ENCODE assay signal across 20 mouse cellular contexts in the genomic region with DNA sequence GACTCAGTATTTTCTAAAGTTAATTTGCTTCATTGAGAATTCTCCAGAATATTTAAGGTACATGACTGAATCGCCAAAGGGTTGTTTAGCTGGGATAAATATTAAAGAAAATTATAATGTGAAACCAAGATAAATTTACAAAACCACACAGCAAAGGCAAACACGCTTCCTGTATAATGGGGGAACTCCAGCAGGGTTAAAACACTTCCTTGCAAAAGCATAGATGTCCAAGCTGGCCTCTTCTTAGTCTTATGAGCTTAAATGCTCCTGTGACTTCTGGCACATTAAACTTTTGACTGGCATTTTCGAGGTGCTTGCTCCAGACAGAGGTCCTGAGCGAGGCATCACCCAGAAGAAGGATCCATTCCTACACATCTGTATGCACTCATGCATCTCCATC.
A peak's percentile ranks its signal among the peaks of the same experiment; 100 is the strongest.
DNase-seq lines count a peak whose midpoint lies in the region; ATAC-seq lines count a peak whose summit lies in the region.
"Had no signal": no experiment of that assay in that cellular context is flagged by ENCODE, and none has a peak within 500 bp of the region (broad histone marks: within the 10 kb centered on the region; RNA-seq: fewer than 3 reads in every experiment).

No protein-coding gene starts in this region.

- peak overlapping the region; percentile 35; the same call in 1 of the 2 replicates for H3K27ac ChIP-seq in forebrain, embryonic 10.5 days
- H3K27ac ChIP-seq in forebrain, embryonic 11.5 days (ENCODE audit: low read depth, low read length), result no peak overlapping the region; the same call in 1 of the 2 replicates
- no peak overlapping the region for H3K27ac ChIP-seq in embryonic facial prominence, embryonic 10.5 days (replicated peaks)
- H3K27ac ChIP-seq: embryonic facial prominence, embryonic 13.5 days; heart, adult 2 months; heart, embryonic 15.5 days; hindbrain, embryonic 10.5 days; hindbrain, embryonic 15.5 days had no signal

- H3K36me3 ChIP-seq in forebrain, embryonic 10.5 days (replicated peaks), result peaks cover 6% of the 10 kb centered on the region; the same call in 1 of the 2 replicates
- H3K36me3 ChIP-seq in forebrain, embryonic 11.5 days (ENCODE audit: control insufficient read depth, insufficient read depth, low read length), result no peaks in the 10 kb centered on the region
- peaks cover 4% of the 10 kb centered on the region; the same call in 1 of the 2 replicates for H3K36me3 ChIP-seq in embryonic facial prominence, embryonic 10.5 days (replicated peaks)
- H3K36me3 ChIP-seq: embryonic facial prominence, embryonic 13.5 days had no signal

- H3K4me1 ChIP-seq in forebrain, embryonic 10.5 days, result peaks cover 45% of the 10 kb centered on the region
- H3K4me1 ChIP-seq in forebrain, embryonic 11.5 days (replicated peaks; ENCODE audit: control insufficient read depth, insufficient read depth, low read length), result no peaks in the 10 kb centered on the region; the same call in 1 of the 2 replicates
- peaks cover 37% of the 10 kb centered on the region for H3K4me1 ChIP-seq in embryonic facial prominence, embryonic 10.5 days
- H3K4me1 ChIP-seq: embryonic facial prominence, embryonic 13.5 days; heart, embryonic 15.5 days had no signal

- intact Hi-C loops in heart, postnatal 14 days (cut with DNase I), result no loop called here

- H3K9me3 ChIP-seq in forebrain, embryonic 10.5 days, result no peaks in the 10 kb centered on the region
- no peaks in the 10 kb centered on the region for H3K9me3 ChIP-seq in forebrain, embryonic 11.5 days (ENCODE audit: control insufficient read depth, low read length)
- H3K9me3 ChIP-seq in embryonic facial prominence, embryonic 10.5 days, result no peaks in the 10 kb centered on the region
- H3K9me3 ChIP-seq: embryonic facial prominence, embryonic 13.5 days; heart, embryonic 15.5 days; hindbrain, embryonic 10.5 days; hindbrain, embryonic 15.5 days had no signal

- H3K27me3 ChIP-seq in forebrain, embryonic 10.5 days (ENCODE audit: poor library complexity, severe bottlenecking), result peaks cover 41% of the 10 kb centered on the region
- H3K27me3 ChIP-seq in forebrain, embryonic 11.5 days (ENCODE audit: control insufficient read depth, insufficient read depth, low read length), result no peaks in the 10 kb centered on the region; the same call in 1 of the 2 replicates
- no peaks in the 10 kb centered on the region for H3K27me3 ChIP-seq in embryonic facial prominence, embryonic 10.5 days (replicated peaks; ENCODE audit: low read depth, poor library complexity, severe bottlenecking)
- H3K27me3 ChIP-seq: embryonic facial prominence, embryonic 13.5 days; heart, embryonic 15.5 days; hindbrain, embryonic 15.5 days had no signal

- WGBS in forebrain, embryonic 10.5 days, result 84% methylated on average over 4 of the region's 4 CpGs
- WGBS in forebrain, embryonic 11.5 days, result 83% methylated on average over 4 of the region's 4 CpGs
- 87% methylated on average over 4 of the region's 4 CpGs for WGBS in embryonic facial prominence, embryonic 10.5 days

- no peak overlapping the region for H3K4me3 ChIP-seq in forebrain, embryonic 10.5 days
- H3K4me3 ChIP-seq in forebrain, embryonic 11.5 days (ENCODE audit: low read depth, low read length), result no peak overlapping the region
- H3K4me3 ChIP-seq in embryonic facial prominence, embryonic 10.5 days, result no peak overlapping the region
- H3K4me3 ChIP-seq: embryonic facial prominence, embryonic 13.5 days; heart, adult 2 months; heart, embryonic 15.5 days; hindbrain, embryonic 10.5 days; hindbrain, embryonic 15.5 days had no signal

- H3K4me2 ChIP-seq in forebrain, embryonic 11.5 days (ENCODE audit: low read depth, low read length, severe bottlenecking), result no peak overlapping the region
- H3K4me2 ChIP-seq: embryonic facial prominence, embryonic 13.5 days; heart, embryonic 11.5 days; heart, embryonic 15.5 days; hindbrain, embryonic 15.5 days had no signal

- ATAC-seq in forebrain, embryonic 11.5 days (replicated peaks; ENCODE audit: low FRiP score), result no peak
- ATAC-seq: intestine, embryonic 16.5 days had no signal

- no peak for DNase-seq in forebrain, embryonic 10.5 days (ENCODE audit: extremely low spot score, low spot score)
- DNase-seq in forebrain, embryonic 11.5 days (ENCODE audit: low spot score), result no peak
- DNase-seq in retina, postnatal 1 day, result peak; percentile 18
- DNase-seq in retina, embryonic 14.5 days (ENCODE audit: low spot score), result no peak
- peak; percentile 15 for DNase-seq in induced T-regulatory cell, adult 2 months (ENCODE audit: low read depth)
- DNase-seq in embryonic facial prominence, embryonic 10.5 days (ENCODE audit: low spot score), result no peak
- DNase-seq in heart, postnatal 14 days, result no peak
- DNase-seq: adrenal gland, postnatal 14 days; cerebellum, adult 11-12 months; cerebellum, adult 9-10 months; cerebellum, postnatal 25 days; gastrocnemius, postnatal 14 days; heart, adult 2 months; kidney, adult 9 months had no signal

- no peak overlapping the region for H3K9ac ChIP-seq in forebrain, embryonic 11.5 days (ENCODE audit: low read length)
- H3K9ac ChIP-seq: embryonic facial prominence, embryonic 13.5 days; heart, embryonic 15.5 days; hindbrain, embryonic 15.5 days had no signal

Comparison
In these comparisons a context has a peak if more than half of its experiments do, and no peak if none do; other contexts are left out.
1. DNase-seq: peak in retina, postnatal 1 day (single experiment) and induced T-regulatory cell, adult 2 months (single experiment); none in forebrain, embryonic 10.5 days (single experiment), forebrain, embryonic 11.5 days (single experiment), retina, embryonic 14.5 days (single experiment), embryonic facial prominence, embryonic 10.5 days (single experiment) and heart, postnatal 14 days (0 of 2).